Mouse (Mus musculus) c-Kit-positive CD71-positive TER-119-positive erythroid progenitor cells, embryonic 14.5 days (primary cell): ENCODE measurements around the gene Calm3.
A peak's percentile ranks its signal among the peaks of the same experiment; 100 is the strongest.
"Not testable (repeated sequence)": the region's sequence is repeated elsewhere in the genome, so short reads cannot be mapped to it uniquely, and the experiment has no call there.

Experiments
- DNase-seq: peaks from one replicate; pipeline ENCODE4 v3.0.0-alpha.2; 2013; ENCODE audit warnings: low spot score

Gene Calm3

GRCm38 (mm10) chr7:16924037-16924834, at the start of gene Calm3:
Gene Calm3 (minus strand): TSS chr7:16924114.
- DNase-seq = peak; percentile 99

- DNase-seq = no peak
Observed at GRCm38 (mm10) chr7:16971160-16971559, 47.2 kb upstream of the Calm3 start.

GRCm38 (mm10) chr7:16968414-16968813, 44.5 kb upstream of the Calm3 start:
- no peak for DNase-seq

GRCm38 (mm10) chr7:16961678-16962077, 37.8 kb upstream of the Calm3 start:
- DNase-seq = no peak

GRCm38 (mm10) chr7:16959539-16960187, 35.7 kb upstream of the Calm3 start, which contains the start of gene Pnmal1:
Gene Pnmal1 (plus strand): TSS chr7:16959679.
- no peak for DNase-seq

- no peak for DNase-seq
Observed at GRCm38 (mm10) chr7:16956410-16957265, 32.7 kb upstream of the Calm3 start.

DNA sequence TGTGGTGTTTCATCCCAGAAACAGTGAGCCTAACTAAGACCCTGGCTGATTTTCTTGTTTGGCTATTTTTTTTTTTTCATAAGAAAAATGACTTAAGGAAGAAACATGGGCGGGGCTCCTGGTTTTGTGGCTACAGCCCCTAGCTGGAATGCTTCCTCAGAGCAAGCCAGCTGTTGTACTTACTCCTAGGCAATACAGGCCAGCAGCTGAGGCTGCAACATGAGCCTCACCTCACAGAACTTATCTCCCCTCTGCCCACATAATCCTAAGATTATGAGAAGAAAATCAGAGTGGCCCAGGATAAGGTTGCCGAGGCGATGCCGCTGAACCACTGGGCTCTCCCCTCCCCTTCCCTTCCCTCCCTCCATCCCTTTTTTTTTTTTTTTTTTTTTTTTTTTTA, 31.8 kb upstream of the Calm3 start:
- DNase-seq = no peak

DNA sequence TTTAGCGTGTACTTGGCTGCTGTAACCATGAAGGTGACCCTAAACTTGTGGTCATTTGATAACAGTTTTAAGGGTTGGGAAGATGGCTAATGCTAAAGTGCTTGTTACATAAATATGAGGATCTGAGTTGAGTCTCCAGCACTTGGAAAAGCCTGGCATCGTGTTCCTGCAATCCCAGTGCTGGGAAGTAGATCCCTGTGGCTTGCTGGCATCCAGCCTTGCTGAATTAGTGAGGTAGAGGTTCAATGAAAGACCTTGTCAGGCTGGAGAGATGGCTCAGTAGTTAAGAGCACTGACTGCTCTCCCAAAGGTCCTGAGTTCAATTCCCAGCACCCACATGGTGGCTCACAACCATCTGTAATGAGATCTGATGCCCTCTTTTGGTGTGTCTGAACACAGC, 29.9 kb upstream of the Calm3 start:
- DNase-seq = not testable (repeated sequence)

- DNase-seq = peak; percentile 53
Observed at GRCm38 (mm10) chr7:16950861-16951635, 27.1 kb upstream of the Calm3 start.

GRCm38 (mm10) chr7:16949908-16950841, 26.3 kb upstream of the Calm3 start:
- peak; percentile 39 for DNase-seq

GRCm38 (mm10) chr7:16948923-16949458, 25.1 kb upstream of the Calm3 start:
- no peak for DNase-seq

DNA sequence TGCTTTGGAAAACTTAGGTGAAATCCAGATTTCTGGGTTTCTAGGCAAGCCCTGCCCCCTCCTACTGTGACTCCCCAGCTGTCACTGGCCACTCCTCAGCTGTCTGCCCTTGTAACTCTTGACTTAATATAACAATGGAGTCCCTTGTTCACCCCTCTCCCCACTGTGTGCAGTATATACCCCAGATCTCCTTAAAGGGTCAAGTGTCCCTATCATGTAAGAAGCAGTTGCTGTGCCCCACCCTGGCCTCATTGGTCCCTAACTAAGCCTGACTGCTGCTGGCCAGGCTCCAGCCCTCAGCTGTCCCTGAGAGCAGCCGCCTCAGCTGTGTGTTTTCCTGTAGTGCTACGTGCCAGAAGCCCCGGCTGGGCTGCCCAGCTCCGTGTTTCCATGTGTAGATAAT, 24.0 kb upstream of the Calm3 start:
- no peak for DNase-seq

GRCm38 (mm10) chr7:16947349-16947895, 23.5 kb upstream of the Calm3 start:
- no peak for DNase-seq

GRCm38 (mm10) chr7:16946441-16947348, 22.8 kb upstream of the Calm3 start:
- DNase-seq = no peak

- no peak for DNase-seq
Observed at GRCm38 (mm10) chr7:16945419-16945818, 21.5 kb upstream of the Calm3 start.

- DNase-seq = no peak
Observed at GRCm38 (mm10) chr7:16944808-16945315, 20.9 kb upstream of the Calm3 start.

GRCm38 (mm10) chr7:16944061-16944807, 20.3 kb upstream of the Calm3 start, which contains the start of gene Pnmal2:
Gene Pnmal2 (plus strand): TSS chr7:16944682.
- no peak for DNase-seq

GRCm38 (mm10) chr7:16942861-16943260, 18.9 kb upstream of the Calm3 start:
- no peak for DNase-seq
